Mouse (Mus musculus) midbrain, embryonic 13.5 days (tissue): ENCODE data around the gene Ccnjl. TPM values are rescaled to one million over a fixed set of nuclear protein-coding genes. Genes with fewer than 3 reads are reported as not detected.

Source experiments
- ATAC-seq: fragments of 200-750 bp; cut with Nextera tagmentation; 2 replicates; pipeline ENCODE4 v1.8.0; 2017; ENCODE audit warnings: mild to moderate bottlenecking, moderate TSS enrichment, moderate library complexity
- H3K27ac ChIP-seq: fragments of 300-500 bp; sonication (generic); 2 replicates; pipeline ENCODE4 v1.5.1; 2015; ENCODE audit warnings: inconsistent platforms, mild to moderate bottlenecking, moderate library complexity
- H3K27me3 ChIP-seq: fragments of 300-500 bp; sonication (generic); 2 replicates; pipeline ENCODE4 v1.6.1; 2015; ENCODE audit warnings: mild to moderate bottlenecking, inconsistent platforms
- H3K36me3 ChIP-seq: fragments of 300-500 bp; sonication (generic); 2 replicates; pipeline ENCODE4 v1.6.1; 2015; ENCODE audit warnings: mild to moderate bottlenecking, inconsistent platforms
- H3K4me1 ChIP-seq: fragments of 300-500 bp; sonication (generic); replicated peaks from 2 replicates; pipeline ENCODE4 v1.6.1; 2015; ENCODE audit warnings: inconsistent platforms
- H3K4me2 ChIP-seq: fragments of 300-500 bp; sonication (generic); replicated peaks from 2 replicates; pipeline ENCODE4 v1.6.1; 2015; ENCODE audit warnings: moderate library complexity, mild to moderate bottlenecking, inconsistent platforms
- H3K4me3 ChIP-seq: fragments of 300-500 bp; sonication (generic); replicated peaks from 2 replicates; pipeline ENCODE4 v1.5.1; 2015; ENCODE audit warnings: mild to moderate bottlenecking, inconsistent platforms
- H3K9ac ChIP-seq: fragments of 300-500 bp; sonication (generic); replicated peaks from 2 replicates; pipeline ENCODE4 v1.6.1; 2015; ENCODE audit warnings: mild to moderate bottlenecking, inconsistent platforms
- H3K9me3 ChIP-seq: fragments of 300-500 bp; sonication (generic); 2 replicates; pipeline ENCODE4 v1.6.1; 2016; ENCODE audit warnings: mild to moderate bottlenecking, inconsistent platforms
- WGBS: fragments of 180-500 bp; shearing (Covaris S2); methylation state at CpG from one replicate; pipeline ENCODE4 v1.1.7; 2015; 5-methylcytosine and 5-hydroxymethylcytosine counted together
- polyA plus RNA-seq: library from polyadenylated mRNA; unstranded; fragments of >200 nt; fragmentation: Nextera tagmentation; extraction: Ambion mirVana; gene quantifications from 2 replicates; pipeline ENCODE4 v1.2.1, GENCODE M21; 2015

Ccnjl gene
- 20.9 and 24.2 TPM in 2 replicates for polyA plus RNA-seq

DNA sequence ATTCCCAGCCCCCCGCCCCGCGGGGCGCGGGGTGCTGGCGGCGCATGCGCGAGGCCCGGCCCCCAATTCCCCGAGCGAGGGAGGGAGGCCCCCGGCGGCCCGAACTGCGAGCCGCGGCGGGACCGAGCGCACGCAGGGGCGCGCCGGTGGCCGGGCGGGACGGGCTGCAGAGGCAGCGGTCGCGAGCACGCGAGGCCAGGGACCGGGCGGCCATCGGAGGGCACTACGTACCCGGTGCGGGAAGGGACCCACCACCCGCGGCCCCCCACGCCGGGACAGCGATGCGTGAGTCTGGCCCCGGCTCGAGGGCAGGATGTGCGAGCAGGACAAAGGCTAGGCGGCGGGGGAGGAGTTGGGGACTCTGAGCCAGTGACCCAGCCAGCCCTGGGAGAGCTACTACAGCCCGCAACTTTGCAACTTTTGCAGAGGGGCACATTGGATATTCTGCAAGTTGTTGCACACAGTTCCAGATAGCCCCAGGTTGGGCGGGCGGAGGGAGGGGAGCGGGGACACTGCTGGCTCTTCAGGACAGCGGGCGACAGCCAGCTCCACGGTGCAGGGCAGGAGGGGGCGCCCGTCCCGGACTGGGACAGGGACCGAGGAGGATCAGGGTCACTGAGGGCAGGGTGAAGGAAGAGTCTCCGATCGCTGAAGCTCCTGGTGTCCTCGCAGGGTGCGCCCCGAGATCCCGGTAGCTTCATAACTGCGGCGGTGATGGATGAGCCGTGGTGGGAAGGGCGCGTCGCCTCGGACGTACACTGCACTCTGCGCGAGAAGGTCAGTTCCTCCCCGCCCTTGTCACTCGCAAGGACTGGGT, at the start of gene Ccnjl:
TSS of gene Ccnjl (plus strand) at position 102 of the 817 bp plus-strand sequence.
- WGBS = under 1% methylated on average over 77 of the region's 79 CpGs
- peaks cover 31% of the 10 kb centered on the region for H3K4me1 ChIP-seq
- peak within 1 kb of the TSS; percentile 87 for H3K27ac ChIP-seq
- peak within 1 kb of the TSS; percentile 88 for H3K9ac ChIP-seq
- peak; percentile 90 for ATAC-seq
- no peaks in the 10 kb centered on the region for H3K27me3 ChIP-seq
- H3K36me3 ChIP-seq = peaks cover 7% of the 10 kb centered on the region; the same call in 1 of the 2 replicates
- peak within 1 kb of the TSS; percentile 82 for H3K4me3 ChIP-seq
- no peaks in the 10 kb centered on the region for H3K9me3 ChIP-seq
- H3K4me2 ChIP-seq = peak within 1 kb of the TSS; percentile 91

GRCm38 (mm10) chr11:43479376-43479775, 49.2 kb upstream of the Ccnjl start:
- Histone ChIP-seq H3K4me2 (no peak overlapping the region), H3K27me3 (peaks cover 6% of the 10 kb centered on the region; the same call in 1 of the 2 replicates), H3K36me3 (no peaks in the 10 kb centered on the region), H3K4me3 (no peak overlapping the region), H3K4me1 (peaks cover 14% of the 10 kb centered on the region), H3K9ac (no peak overlapping the region), H3K9me3 (no peaks in the 10 kb centered on the region), H3K27ac (no peak overlapping the region)
- 87% methylated on average over 3 of the region's 3 CpGs for WGBS
- no peak for ATAC-seq

DNA sequence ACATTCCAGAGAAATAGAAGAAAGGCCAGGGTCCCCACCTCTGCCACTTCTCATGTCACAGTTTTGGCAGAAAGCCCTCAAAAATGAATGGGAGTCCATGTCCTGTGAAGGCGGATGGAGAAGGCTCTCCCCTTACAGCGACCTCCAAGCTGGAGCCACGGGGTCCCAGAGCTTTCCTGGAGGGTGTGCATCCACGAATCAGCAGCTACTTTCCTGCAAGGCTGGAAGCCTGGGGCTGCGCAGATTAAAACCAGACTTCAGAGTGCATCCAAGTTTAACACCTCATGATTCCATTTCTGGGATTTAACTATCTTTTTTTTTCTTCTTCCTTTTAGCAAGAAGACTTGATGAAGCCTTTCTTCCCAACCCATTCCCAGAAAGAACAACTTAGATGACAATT, 48.0 kb upstream of the Ccnjl start:
- no peak overlapping the region for H3K4me3 ChIP-seq
- peaks cover 11% of the 10 kb centered on the region for H3K4me1 ChIP-seq
- H3K4me2 ChIP-seq = no peak overlapping the region
- no peak for ATAC-seq
- 75% methylated on average over 5 of the region's 5 CpGs for WGBS
- no peaks in the 10 kb centered on the region for H3K36me3 ChIP-seq
- no peaks in the 10 kb centered on the region for H3K9me3 ChIP-seq
- H3K27ac ChIP-seq = no peak overlapping the region
- H3K9ac ChIP-seq = no peak overlapping the region
- H3K27me3 ChIP-seq = no peaks in the 10 kb centered on the region

GRCm38 (mm10) chr11:43481672-43482522, 46.7 kb upstream of the Ccnjl start:
- Histone ChIP-seq H3K4me2 (no peak overlapping the region), H3K27ac (no peak overlapping the region), H3K4me3 (no peak overlapping the region), H3K36me3 (no peaks in the 10 kb centered on the region), H3K4me1 (peaks cover 11% of the 10 kb centered on the region), H3K27me3 (no peaks in the 10 kb centered on the region), H3K9me3 (no peaks in the 10 kb centered on the region), H3K9ac (no peak overlapping the region)
- 69% methylated on average over 3 of the region's 3 CpGs for WGBS
- no peak for ATAC-seq

DNA sequence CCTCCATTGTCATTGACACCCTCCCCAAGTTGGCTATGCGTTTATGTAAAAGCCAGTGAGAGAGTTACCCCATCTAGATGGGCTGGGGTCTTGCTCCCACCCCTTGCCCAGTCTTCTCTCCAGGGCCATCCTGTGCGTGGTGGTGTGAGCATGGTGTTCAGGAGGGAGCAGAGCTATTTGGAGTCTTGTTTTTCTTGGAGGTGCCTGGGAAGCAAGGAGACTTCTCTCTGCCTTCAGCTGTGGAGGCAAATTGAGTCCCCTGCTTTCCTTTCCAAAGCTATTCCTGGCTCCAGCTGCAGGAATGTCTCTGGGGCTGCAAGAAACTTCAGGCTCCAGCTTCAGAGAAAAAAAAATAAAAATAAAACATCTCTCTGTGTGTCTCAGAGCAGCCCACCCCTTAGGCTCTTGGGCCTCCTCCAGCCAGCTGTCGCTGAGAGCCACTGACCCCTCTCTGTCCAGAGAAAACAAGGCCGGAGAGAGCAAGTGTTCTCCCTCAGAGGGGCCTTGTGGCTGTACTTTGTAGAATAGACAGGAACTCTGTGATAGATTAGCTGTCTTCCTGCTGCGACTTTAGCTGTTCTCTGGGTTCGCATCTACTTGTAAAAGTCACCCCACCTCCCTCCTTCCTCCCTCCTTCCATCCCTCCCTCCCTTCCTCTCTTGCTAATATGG, 45.3 kb upstream of the Ccnjl start:
- Histone ChIP-seq H3K9me3 (no peaks in the 10 kb centered on the region), H3K36me3 (no peaks in the 10 kb centered on the region), H3K4me1 (peaks cover 11% of the 10 kb centered on the region), H3K9ac (no peak overlapping the region), H3K4me2 (no peak overlapping the region), H3K27ac (no peak overlapping the region), H3K4me3 (no peak overlapping the region), H3K27me3 (no peaks in the 10 kb centered on the region)
- whole genome bisulfite sequencing = 72% methylated on average over 6 of the region's 6 CpGs
- ATAC-seq = no peak

DNA sequence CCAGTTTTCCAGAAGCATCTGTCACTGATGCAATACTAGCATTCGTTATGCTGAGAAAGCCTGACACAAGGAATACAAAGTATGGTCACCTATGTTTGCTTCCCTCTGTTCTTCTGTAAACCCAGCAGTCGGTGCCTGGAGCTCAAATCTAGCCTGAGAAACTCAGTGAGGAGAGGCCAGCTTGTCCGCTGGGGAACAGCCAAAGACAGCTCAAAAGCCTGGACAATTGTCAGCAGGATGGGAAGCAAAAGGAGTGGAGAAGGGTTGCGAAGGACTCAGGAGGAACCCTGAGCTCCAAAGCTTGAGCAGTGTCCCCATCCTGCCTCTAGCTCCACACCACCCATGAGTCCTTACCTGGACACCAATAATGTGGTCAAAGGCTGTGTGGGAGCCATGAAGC, 44.5 kb upstream of the Ccnjl start:
- no peaks in the 10 kb centered on the region for H3K36me3 ChIP-seq
- ATAC-seq = peak; percentile 24; the same call in 1 of the 2 replicates
- H3K4me3 ChIP-seq = no peak overlapping the region
- 81% methylated on average over 4 of the region's 4 CpGs for WGBS
- H3K9ac ChIP-seq = no peak overlapping the region
- no peak overlapping the region for H3K4me2 ChIP-seq
- H3K4me1 ChIP-seq = peaks cover 11% of the 10 kb centered on the region
- H3K27me3 ChIP-seq = no peaks in the 10 kb centered on the region
- no peak overlapping the region for H3K27ac ChIP-seq
- H3K9me3 ChIP-seq = no peaks in the 10 kb centered on the region

- peak; percentile 65 for ATAC-seq
- H3K4me1 ChIP-seq = peaks cover 11% of the 10 kb centered on the region
- peak overlapping the region; percentile 29 for H3K4me2 ChIP-seq
- no peaks in the 10 kb centered on the region for H3K36me3 ChIP-seq
- H3K4me3 ChIP-seq = no peak overlapping the region
- H3K27ac ChIP-seq = no peak overlapping the region
- WGBS = 42% methylated on average over 11 of the region's 11 CpGs
- H3K9ac ChIP-seq = no peak overlapping the region
- H3K9me3 ChIP-seq = no peaks in the 10 kb centered on the region
- H3K27me3 ChIP-seq = no peaks in the 10 kb centered on the region
Measured at GRCm38 (mm10) chr11:43484652-43485051, 43.9 kb upstream of the Ccnjl start.

DNA sequence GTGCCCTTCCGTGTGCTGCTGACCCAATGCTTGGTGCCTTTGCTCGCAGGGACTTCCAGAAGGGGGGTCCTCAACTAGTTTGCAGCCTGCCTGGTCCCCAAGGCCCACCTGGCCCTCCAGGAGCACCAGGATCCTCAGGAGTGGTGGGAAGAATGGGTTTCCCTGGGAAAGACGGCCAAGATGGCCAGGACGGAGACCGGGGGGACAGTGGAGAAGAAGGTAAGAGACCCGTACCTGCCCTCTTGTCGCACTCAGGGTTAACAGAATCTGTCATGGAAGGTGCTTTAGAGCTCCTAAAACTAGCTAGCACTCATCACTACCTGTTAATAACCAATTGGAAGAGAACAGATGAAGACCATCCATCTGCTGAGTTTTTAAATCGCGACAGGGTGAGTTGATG, 42.7 kb upstream of the Ccnjl start:
- no peak for ATAC-seq
- no peak overlapping the region for H3K27ac ChIP-seq
- no peaks in the 10 kb centered on the region for H3K27me3 ChIP-seq
- H3K9ac ChIP-seq = no peak overlapping the region
- H3K4me2 ChIP-seq = no peak overlapping the region
- H3K4me3 ChIP-seq = no peak overlapping the region
- WGBS = 94% methylated on average over 9 of the region's 9 CpGs
- no peaks in the 10 kb centered on the region for H3K36me3 ChIP-seq
- peaks cover 11% of the 10 kb centered on the region for H3K4me1 ChIP-seq
- H3K9me3 ChIP-seq = no peaks in the 10 kb centered on the region

GRCm38 (mm10) chr11:43492663-43493062, 35.9 kb upstream of the Ccnjl start:
- Histone ChIP-seq H3K4me2 (no peak overlapping the region), H3K4me3 (no peak overlapping the region), H3K27me3 (no peaks in the 10 kb centered on the region), H3K9ac (no peak overlapping the region), H3K4me1 (peaks cover 12% of the 10 kb centered on the region; the same call in 1 of the 2 replicates), H3K9me3 (no peaks in the 10 kb centered on the region), H3K27ac (no peak overlapping the region), H3K36me3 (no peaks in the 10 kb centered on the region)
- ATAC-seq = peak; percentile 35
- 35% methylated on average over 7 of the region's 7 CpGs for WGBS

- no peak overlapping the region for H3K9ac ChIP-seq
- peaks cover 12% of the 10 kb centered on the region; the same call in 1 of the 2 replicates for H3K4me1 ChIP-seq
- peak; percentile 88 for ATAC-seq
- H3K27me3 ChIP-seq = no peaks in the 10 kb centered on the region
- H3K9me3 ChIP-seq = no peaks in the 10 kb centered on the region
- H3K4me2 ChIP-seq = no peak overlapping the region
- H3K36me3 ChIP-seq = no peaks in the 10 kb centered on the region
- peak overlapping the region; percentile 58; the same call in 1 of the 2 replicates for H3K27ac ChIP-seq
- H3K4me3 ChIP-seq = no peak overlapping the region
- 13% methylated on average over 6 of the region's 6 CpGs for WGBS
Measured at GRCm38 (mm10) chr11:43493815-43494409, 34.7 kb upstream of the Ccnjl start.

DNA sequence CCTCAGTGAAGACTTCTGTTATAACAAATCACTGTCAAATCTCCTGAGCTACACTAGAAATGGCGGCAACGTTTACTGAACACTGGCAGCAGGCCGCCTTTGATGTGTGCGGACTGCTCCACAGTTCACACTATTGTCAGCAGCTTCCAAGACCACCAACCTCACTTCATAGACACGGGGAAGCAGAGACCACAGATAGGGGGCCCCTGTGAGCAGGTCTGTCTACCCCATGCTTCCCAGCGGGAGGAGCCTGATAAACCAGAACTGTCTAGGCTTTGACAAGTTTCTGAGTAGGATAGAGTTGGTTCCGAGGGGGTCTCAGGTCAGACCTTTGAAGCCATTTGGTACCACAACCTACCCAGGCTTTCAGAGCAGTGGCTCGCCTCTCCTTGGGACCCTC, 33.5 kb upstream of the Ccnjl start:
- 44% methylated on average over 8 of the region's 8 CpGs for WGBS
- Histone ChIP-seq H3K4me2 (no peak overlapping the region), H3K9me3 (no peaks in the 10 kb centered on the region), H3K4me3 (no peak overlapping the region), H3K27me3 (no peaks in the 10 kb centered on the region), H3K27ac (no peak overlapping the region), H3K4me1 (peaks cover 12% of the 10 kb centered on the region; the same call in 1 of the 2 replicates), H3K36me3 (no peaks in the 10 kb centered on the region), H3K9ac (no peak overlapping the region)
- ATAC-seq = 0 out of 2 replicates have a peak, but pooled peaks have one; percentile 3
